Mouse (Mus musculus): Measurements from ENCODE around the gene Zfp518a. TPM values are rescaled to one million over a fixed set of nuclear protein-coding genes. Genes with fewer than 3 reads are reported as not detected.

Gene Zfp518a
- 10.7 TPM for polyA plus RNA-seq (2014; fragmentation: Illumina TruSeq; extraction: RNeasy Lipid Tissue Mini Kit (QIAGEN cat#74804); ENCODE audit: low read depth, low replicate concordance)

DNA sequence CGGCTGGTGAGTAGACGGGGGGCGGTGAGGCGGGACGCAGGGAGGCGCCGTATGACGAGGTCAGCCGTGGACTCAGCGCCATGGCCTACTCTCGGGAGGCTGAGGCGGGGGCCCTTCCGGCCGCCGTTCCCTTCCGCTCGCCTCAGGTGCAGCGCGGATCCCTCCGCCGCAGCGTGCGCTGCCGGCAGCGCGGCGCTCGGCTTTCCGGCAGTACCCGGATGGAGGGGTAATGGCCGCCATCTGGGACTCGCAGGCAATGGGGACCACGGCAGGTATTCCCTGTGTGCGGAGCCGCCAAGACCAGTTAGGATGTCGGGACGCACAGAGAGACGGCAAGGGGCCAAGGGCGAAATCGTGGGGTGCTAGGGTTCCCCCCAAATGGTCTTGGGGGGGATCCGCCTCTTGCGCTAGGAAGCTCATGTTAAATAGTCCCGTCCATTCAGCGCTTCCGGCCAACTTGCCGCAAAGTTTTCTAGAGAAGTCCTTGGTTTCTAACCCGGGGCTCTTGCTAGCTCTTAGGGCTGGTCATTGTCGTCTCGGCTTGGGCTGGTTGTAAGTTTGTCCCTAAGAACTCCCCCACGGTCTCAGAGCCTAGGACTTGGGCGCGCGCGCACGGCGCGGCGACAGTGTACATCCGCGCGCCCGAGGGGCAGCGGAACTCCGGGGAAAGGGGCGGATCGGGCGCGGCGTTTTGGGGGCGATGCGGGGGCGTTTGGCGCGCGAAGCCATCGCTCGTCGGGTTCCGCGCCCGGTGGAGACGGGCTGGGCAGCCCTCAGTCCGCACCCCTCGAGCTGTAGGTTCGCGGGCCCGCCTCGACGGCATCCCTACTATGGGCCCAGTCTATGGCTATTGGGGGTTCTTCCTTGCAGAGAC is at the start of gene Zfp518a:
Gene Zfp518a (plus strand): TSS at position 187 of the 874 bp plus-strand sequence.

Other genes with a start within 250 kb of the Zfp518a start
- 0.53 TPM for gene Cc2d2b, start 146.0 kb upstream of the Zfp518a start, polyA plus RNA-seq (2014; fragmentation: Illumina TruSeq; extraction: RNeasy Lipid Tissue Mini Kit (QIAGEN cat#74804); ENCODE audit: low read depth, low replicate concordance)
- gene Ccnj, start 63.4 kb upstream of the Zfp518a start, polyA plus RNA-seq (2014; fragmentation: Illumina TruSeq; extraction: RNeasy Lipid Tissue Mini Kit (QIAGEN cat#74804); ENCODE audit: low read depth, low replicate concordance) = 3.1 TPM
- gene Blnk, start 99.8 kb downstream of the Zfp518a start, polyA plus RNA-seq (2014; fragmentation: Illumina TruSeq; extraction: RNeasy Lipid Tissue Mini Kit (QIAGEN cat#74804); ENCODE audit: low read depth, low replicate concordance) = 0.90 TPM
- 2.5 TPM for gene Dntt, start 134.6 kb downstream of the Zfp518a start, polyA plus RNA-seq (2014; fragmentation: Illumina TruSeq; extraction: RNeasy Lipid Tissue Mini Kit (QIAGEN cat#74804); ENCODE audit: low read depth, low replicate concordance)
- gene Opalin, start 182.4 kb downstream of the Zfp518a start, polyA plus RNA-seq (2014; fragmentation: Illumina TruSeq; extraction: RNeasy Lipid Tissue Mini Kit (QIAGEN cat#74804); ENCODE audit: low read depth, low replicate concordance) = not detected